Mouse (Mus musculus) Patski (cell line): ENCODE results near the gene Fgfr2. TPM values are rescaled to one million over a fixed set of nuclear protein-coding genes. Genes with fewer than 3 reads are reported as not detected.

ENCODE experiments used
- ATAC-seq: fragments of 100-300 bp; one replicate; pipeline ENCODE4 v1.8.0; 2021
- CTCF ChIA-PET: fragments of 350-600 bp; sonication (Branson Sonifier 250); formaldehyde crosslinking; loops from one replicate; lab custom pipeline; 2022; ENCODE audit warnings: inconsistent platforms; lab: Charles Lee
- POLR2A ChIA-PET: fragments of 350-600 bp; sonication (Branson Sonifier 250); formaldehyde crosslinking; loops from one replicate; lab custom pipeline; 2022; ENCODE audit warnings: antibody characterized with exemption, inconsistent platforms; lab: Charles Lee
- DNase-seq: peaks from one replicate; pipeline ENCODE4 v3.0.0-alpha.2; 2011; ENCODE audit warnings: low read depth, low spot score
- H3K27me3 ChIP-seq: fragments of 371-371 bp; one replicate; pipeline ENCODE4 v1.5.1; 2021
- CTCF ChIP-seq: fragments of 100-300 bp; IDR thresholded peaks from one replicate; pipeline ENCODE4 v1.5.1; 2021
- in situ Hi-C: fragments of 300-500 bp; cut with MboI; formaldehyde crosslinking; loops from 3 replicates; pipeline ENCODE4 v1.11.1; 2018; ENCODE audit warnings: low pct_unique_long_range_greater_than_20kb, mixed read lengths
- polyA plus RNA-seq: library from polyadenylated mRNA; unstranded; gene quantifications from one replicate; pipeline ENCODE4 v1.2.3, GENCODE M21; 2021

Gene Fgfr2
- polyA plus RNA-seq, 1 experiment from 2014 or later: 48.8 TPM

DNA sequence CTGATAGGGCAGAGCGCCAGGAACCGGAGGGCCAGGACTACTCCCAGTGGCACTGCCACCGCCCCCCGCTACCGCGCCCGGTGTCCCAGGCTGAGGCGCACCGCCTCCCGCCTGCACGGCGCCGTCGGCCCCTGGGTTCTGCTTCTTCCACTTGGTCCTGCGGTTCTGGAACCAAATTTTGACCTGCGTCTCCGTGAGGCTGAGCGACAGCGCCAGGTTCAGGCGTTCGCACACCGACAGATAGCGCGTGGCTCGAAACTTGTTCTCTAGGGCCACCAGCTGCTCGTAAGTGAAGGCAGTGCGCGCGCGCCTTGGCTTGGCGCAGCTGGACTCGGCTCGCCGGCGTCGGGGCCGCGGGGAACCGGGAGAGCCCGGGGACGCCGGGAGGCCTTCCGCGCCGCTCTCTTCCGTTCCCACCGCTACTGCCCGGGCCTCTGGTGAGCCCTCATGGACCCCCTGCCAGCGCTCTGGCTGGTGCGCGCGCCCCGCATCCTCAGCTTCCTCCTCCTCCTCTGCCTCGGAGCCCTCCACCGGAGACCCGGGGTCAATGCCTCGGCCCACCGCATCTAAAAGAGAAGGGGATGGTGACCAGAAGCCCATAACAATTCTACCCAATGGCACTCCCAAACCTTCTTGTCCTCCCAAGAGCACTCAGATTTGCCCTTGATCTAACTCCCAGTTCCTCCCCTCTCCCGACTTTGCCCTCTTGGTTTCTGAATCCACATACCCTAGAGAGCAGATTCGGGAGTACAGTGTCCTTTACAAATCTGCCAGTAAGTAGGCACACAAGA, 525.7 kb downstream of the Fgfr2 start:
- H3K27me3 ChIP-seq: no peaks in the 10 kb centered on the region
- CTCF ChIA-PET: no interaction called here
- POLR2A ChIA-PET: no interaction called here
- in situ Hi-C loops: no loop called here
- no peak for DNase-seq
- no peak for TF ChIP-seq CTCF
- ATAC-seq: no peak

DNA sequence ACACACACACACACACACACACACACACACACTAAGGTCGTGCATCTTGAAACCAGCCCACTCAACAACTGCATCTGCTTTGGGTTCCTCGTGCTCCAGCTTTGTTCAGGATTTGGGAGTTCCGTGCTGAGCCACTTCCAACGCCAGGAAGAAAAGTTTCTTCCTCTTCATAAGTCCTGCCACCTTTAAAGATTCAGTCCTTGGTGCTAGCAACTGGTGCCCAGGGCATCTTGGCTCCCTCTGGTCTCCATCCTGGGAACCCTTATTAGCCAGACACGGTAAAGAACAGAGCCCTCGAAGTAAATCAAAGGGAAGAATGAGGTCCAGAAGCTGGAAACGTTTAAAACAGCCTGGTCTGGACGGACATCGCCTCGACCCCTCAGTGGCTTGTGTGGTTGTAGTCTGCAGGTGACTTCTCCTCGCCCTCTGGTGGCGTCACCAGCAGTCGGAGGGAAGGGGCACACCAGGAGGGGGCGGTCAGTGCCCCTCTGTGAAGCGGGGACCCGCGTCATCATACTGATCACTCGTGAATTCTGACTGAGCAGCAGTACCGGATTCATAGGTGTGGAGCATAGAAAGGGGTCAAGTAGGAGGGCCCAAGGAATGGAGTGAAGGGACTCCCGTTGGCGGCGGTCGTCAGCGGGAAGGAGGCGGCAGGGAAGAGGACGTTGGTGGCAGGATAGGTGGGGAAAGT, 526.4 kb downstream of the Fgfr2 start:
- CTCF ChIA-PET: no interaction called here
- in situ Hi-C loops: no loop called here
- no peak for TF ChIP-seq CTCF
- DNase-seq (no peak), ATAC-seq (no peak)
- no peaks in the 10 kb centered on the region for H3K27me3 ChIP-seq
- POLR2A ChIA-PET: interaction anchor here (0.7 kb wide), 1 partner anchor 1258 kb away, joined by 3 read pairs; no protein-coding TSS in a partner anchor

DNA sequence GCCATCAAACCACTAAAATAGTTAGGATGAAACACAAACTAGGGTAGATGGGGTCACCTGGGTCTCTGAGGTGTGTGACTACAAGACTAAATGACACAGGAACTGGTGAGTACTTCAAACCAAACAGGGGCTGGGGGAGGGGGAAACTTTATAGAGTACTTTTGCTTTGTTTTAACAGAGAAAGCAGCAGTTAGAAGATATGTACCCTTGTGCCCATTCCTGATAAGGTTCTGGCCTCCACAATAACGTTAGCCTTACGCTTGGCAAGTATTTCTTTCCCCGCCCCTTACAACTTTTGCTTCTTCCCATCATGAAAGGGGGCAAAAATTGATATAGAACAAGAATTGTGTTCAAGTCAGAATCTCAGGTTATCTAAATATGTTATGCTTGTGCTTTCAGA, 527.4 kb downstream of the Fgfr2 start:
- no peak for TF ChIP-seq CTCF
- CTCF ChIA-PET: no interaction called here
- in situ Hi-C loops: no loop called here

DNA sequence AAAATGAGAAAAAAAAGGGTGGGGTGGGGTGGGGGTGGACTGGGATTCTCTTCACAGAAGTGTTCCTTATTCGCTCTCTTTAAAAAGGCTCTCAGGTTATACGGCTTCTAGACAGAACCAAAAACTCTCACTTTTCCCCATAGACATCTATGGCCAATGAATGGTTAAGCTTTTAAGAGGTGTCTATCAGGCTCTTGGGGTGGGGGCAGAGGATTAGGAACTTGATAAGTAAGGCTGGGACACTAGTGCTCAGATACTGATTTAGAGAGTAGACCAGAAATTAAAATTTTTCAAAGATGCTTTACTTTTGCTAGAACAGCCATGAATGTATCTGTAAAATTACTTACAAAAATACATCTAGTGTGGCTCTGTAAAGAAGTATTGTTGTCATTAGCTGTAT, 528.8 kb downstream of the Fgfr2 start:
- H3K27me3 ChIP-seq: no peaks in the 10 kb centered on the region

More for the DNA sequence above, 527.4 kb downstream of the Fgfr2 start:
- POLR2A ChIA-PET: no interaction called here
- ATAC-seq (no peak), DNase-seq (no peak)
- no peaks in the 10 kb centered on the region for H3K27me3 ChIP-seq

DNA sequence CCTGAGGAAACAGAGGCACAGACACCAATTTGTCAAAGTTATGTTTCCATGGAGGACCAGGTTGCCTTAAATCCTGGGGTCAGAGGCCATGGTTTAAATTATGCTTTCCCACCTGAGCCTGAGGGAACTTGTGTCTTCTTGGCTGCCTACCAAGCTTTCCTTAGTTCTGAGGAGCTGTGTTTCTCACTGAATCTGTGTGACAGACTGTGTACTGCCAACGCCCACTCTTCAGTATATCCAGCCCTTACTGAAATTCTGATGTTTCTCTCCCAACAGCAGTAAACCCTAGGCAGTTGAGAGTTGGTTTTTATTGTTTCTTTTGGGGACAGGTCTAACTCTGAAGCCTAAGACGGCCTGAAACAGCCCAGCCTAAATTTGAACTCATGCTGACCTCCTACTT, 529.4 kb downstream of the Fgfr2 start:
- POLR2A ChIA-PET: no interaction called here
- no peaks in the 10 kb centered on the region for H3K27me3 ChIP-seq
- no peak for DNase-seq
- in situ Hi-C loops: no loop called here
- CTCF ChIA-PET: no interaction called here
- no peak for ATAC-seq
- TF ChIP-seq CTCF: no peak

More for the DNA sequence above, 528.8 kb downstream of the Fgfr2 start:
- POLR2A ChIA-PET: no interaction called here
- in situ Hi-C loops: no loop called here
- no peak for ATAC-seq
- CTCF ChIA-PET: no interaction called here
- TF ChIP-seq CTCF: no peak
- no peak for DNase-seq

DNA sequence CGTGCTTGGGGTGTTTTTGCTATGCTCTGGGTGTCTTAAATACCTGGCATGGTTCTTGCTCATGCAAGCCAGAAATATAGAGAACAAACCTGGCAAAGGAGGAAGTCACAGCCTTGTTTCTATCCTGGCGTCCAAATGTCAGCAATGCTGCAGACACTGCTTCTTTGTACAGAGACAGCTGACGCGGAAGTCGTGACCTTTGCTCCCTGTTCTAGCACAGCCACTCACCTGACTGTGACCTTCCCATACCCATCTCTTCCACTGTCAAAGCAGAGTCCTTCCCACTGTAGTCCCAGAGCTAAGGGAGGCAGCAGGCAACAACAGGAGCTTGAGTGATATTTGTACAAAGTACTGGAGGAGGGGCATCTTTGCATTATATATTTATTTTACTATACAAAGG, 533.5 kb downstream of the Fgfr2 start:
- in situ Hi-C loops: no loop called here
- ATAC-seq: no peak
- DNase-seq: no peak
- POLR2A ChIA-PET: no interaction called here
- no peaks in the 10 kb centered on the region for H3K27me3 ChIP-seq
- no peak for TF ChIP-seq CTCF
- CTCF ChIA-PET: no interaction called here

DNA sequence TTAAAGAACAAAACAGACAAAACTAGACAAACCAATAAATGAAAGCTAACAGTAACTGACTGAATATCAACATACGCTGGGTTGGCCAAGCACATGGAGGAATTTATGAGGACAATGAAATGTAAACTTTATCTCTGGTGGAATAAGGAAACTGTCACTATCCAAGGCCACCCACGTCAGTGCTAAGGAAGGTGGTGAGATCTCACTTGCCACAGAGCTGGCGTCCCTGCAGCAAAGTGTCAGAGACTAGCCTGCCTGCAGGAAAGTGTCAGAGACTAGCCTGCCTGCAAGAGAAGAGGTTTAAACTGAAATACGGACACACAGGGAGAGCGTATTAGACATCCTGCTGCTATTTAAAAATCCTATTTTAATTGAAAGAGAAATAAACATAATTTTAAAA, 536.0 kb downstream of the Fgfr2 start:
- ChIA-PET CTCF (interaction anchor here (1.4 kb wide), 1 partner anchor 52 kb away, joined by 3 read pairs; no protein-coding TSS in a partner anchor), POLR2A (no interaction called here)
- H3K27me3 ChIP-seq: peaks cover under 1% of the 10 kb centered on the region
- DNase-seq (no peak), ATAC-seq (no peak)
- no peak for TF ChIP-seq CTCF
- in situ Hi-C loops: no loop called here

DNA sequence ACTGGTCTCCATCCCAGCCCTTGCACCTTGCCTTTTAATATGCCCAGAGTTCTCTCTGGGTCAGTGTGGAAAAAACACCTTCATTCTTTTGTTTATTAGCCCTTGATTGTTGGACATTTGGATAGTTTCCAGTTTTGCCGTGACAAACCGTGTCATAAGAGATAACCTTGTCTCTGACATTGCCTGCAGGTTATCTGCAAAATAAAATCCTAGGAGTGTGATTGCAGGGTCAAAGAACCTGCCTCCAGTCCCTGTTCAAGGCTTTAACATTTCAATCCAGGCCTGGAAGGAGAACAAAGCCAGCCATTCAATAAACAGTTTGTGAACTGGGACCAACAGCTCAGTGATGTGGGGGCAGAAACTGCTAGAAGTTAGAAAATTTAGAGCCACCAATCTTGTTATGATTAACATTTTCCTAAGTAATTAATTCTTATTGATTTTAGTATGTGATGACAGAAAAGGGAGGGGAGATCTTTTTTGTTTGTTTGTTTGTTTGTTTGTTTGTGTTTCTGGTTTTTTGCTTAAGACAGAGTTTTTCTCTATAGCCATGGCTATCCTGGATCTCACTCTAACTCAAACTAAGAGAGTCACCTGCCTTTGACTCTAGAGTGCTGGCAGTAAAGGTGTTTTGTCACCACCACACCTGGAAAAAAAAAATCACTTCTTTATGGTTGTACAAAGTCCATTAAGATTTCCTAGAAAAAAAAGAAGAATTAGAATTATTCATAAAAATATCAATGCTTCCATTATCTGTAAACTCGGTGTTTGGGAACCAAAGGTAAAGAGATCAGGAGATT, 537.3 kb downstream of the Fgfr2 start:
- CTCF ChIA-PET: no interaction called here
- peaks cover 3% of the 10 kb centered on the region for H3K27me3 ChIP-seq
- TF ChIP-seq CTCF: no peak
- DNase-seq: no peak
- in situ Hi-C loops: no loop called here
- POLR2A ChIA-PET: no interaction called here
- ATAC-seq: no peak

DNA sequence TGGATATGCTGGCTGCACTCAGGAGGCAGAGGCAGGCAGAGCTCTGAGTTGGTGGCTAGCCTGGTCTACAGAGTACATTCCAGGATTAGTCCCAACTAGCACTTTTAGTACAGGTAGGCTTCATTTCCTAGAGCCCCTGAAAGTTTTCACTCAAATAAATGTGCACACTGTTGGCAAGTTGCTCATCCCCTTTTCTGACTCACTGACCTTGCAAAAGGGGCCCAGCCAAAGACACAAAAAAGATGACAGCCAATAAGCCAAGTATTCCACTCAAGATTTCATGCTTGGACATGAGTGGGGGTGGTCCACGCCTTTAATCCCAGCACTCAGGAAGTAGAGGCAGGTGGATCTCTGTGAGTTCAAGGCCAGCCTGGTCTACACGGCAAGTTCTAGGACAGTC, 541.7 kb downstream of the Fgfr2 start:
- TF ChIP-seq CTCF: no peak
- CTCF ChIA-PET: no interaction called here
- POLR2A ChIA-PET: no interaction called here

DNA sequence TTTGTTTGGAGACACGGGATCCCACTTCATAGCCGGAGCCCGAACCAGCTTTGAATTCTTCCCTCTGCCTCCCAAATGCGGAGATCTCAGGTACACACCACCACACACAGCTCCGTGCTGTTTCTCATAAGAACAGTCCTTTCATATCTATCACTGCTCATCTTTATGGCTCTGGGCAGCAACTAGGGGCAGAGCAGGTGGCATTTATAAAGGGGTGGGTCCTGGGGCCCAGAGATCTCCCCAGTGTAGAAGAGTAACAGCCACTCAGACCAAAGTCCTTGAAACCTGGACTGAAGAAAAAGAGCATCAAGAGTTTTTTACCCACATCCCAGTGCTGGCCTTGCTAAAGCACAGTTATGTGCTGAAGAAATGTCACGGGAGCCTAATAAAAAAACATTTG, 542.6 kb downstream of the Fgfr2 start:
- DNase-seq: no peak
- peaks cover 3% of the 10 kb centered on the region for H3K27me3 ChIP-seq
- no peak for ATAC-seq
- POLR2A ChIA-PET: no interaction called here
- CTCF ChIA-PET: no interaction called here
- TF ChIP-seq CTCF: no peak
- in situ Hi-C loops: no loop called here

More for the DNA sequence above, 541.7 kb downstream of the Fgfr2 start:
- peaks cover 3% of the 10 kb centered on the region for H3K27me3 ChIP-seq
- no peak for DNase-seq
- ATAC-seq: no peak
- in situ Hi-C loops: no loop called here
